Mouse (Mus musculus) forebrain, embryonic 13.5 days (tissue): ENCODE results near the gene 4930519P11Rik. TPM values are rescaled to one million over a fixed set of nuclear protein-coding genes. Genes with fewer than 3 reads are reported as not detected.

Experiments used
- ATAC-seq: fragments of 200-750 bp; cut with Nextera tagmentation; 2 replicates; pipeline ENCODE4 v1.8.0; 2017
- H3K27ac ChIP-seq: fragments of 300-500 bp; sonication (generic); 2 replicates; pipeline ENCODE4 v1.5.1; 2015; ENCODE audit warnings: inconsistent platforms, mild to moderate bottlenecking, moderate library complexity
- H3K27me3 ChIP-seq: fragments of 300-500 bp; sonication (generic); 2 replicates; pipeline ENCODE4 v1.6.1; 2015; ENCODE audit warnings: mild to moderate bottlenecking, inconsistent platforms
- H3K36me3 ChIP-seq: fragments of 300-500 bp; sonication (generic); 2 replicates; pipeline ENCODE4 v1.6.1; 2015; ENCODE audit warnings: mild to moderate bottlenecking, inconsistent platforms; ENCODE audit not compliant: poor library complexity, severe bottlenecking
- H3K4me1 ChIP-seq: fragments of 300-500 bp; sonication (generic); 2 replicates; pipeline ENCODE4 v1.6.1; 2015; ENCODE audit warnings: inconsistent platforms
- H3K4me2 ChIP-seq: fragments of 300-500 bp; sonication (generic); 2 replicates; pipeline ENCODE4 v1.6.1; 2015; ENCODE audit warnings: inconsistent platforms, mild to moderate bottlenecking, moderate library complexity
- H3K4me3 ChIP-seq: fragments of 300-500 bp; sonication (generic); 2 replicates; pipeline ENCODE4 v1.5.1; 2015; ENCODE audit warnings: mild to moderate bottlenecking, inconsistent platforms
- H3K9ac ChIP-seq: fragments of 300-500 bp; sonication (generic); 2 replicates; pipeline ENCODE4 v1.6.1; 2015; ENCODE audit warnings: mild to moderate bottlenecking, inconsistent platforms
- H3K9me3 ChIP-seq: fragments of 300-500 bp; sonication (generic); replicated peaks from 2 replicates; pipeline ENCODE4 v1.6.1; 2016; ENCODE audit warnings: inconsistent platforms
- WGBS: fragments of 180-500 bp; shearing (Covaris S2); methylation state at CpG from one replicate; pipeline ENCODE4 v1.1.7; 2015; 5-methylcytosine and 5-hydroxymethylcytosine counted together
- polyA plus RNA-seq: library from polyadenylated mRNA; unstranded; fragments of >200 nt; fragmentation: Nextera tagmentation; extraction: Ambion mirVana; gene quantifications from 2 replicates; pipeline ENCODE4 v1.2.1, GENCODE M21; 2015

4930519P11Rik gene
- polyA plus RNA-seq, 1 experiment from 2014 or later, result 0.88 TPM

DNA sequence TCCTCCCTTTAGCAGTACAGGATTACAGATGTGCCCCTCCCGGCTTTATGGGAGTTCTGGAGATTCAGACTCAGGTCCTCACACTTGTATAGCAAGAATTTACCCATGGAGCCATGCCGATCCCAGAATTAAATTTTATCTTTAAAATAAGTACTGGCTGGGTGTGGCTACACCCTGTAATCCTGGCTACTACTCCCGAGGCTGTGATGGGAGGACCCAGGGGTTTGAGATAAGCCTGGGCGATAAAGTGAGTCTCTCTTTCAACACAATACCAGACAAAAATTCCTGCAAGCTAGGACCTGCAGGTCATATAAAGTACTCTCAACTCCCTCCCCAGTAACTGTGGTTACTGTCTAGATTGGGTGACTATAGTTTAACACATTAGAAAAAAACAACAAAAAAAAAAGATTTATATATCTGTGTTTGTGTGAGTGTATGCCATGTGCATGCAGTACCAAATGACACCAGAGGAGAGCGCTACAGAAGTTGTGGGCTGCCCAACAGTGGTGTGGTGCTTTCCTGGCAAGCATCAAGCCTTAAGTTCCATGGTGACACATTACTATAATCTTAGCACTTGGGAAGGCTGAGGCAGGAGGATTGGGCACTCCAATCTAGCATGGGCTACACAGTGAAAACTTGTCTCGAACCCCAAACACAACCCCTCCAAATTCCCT, 29.6 kb upstream of the 4930519P11Rik start:
- H3K27ac ChIP-seq, result no peak overlapping the region
- 96% methylated on average over 6 of the region's 6 CpGs for WGBS
- H3K9me3 ChIP-seq, result peaks cover 8% of the 10 kb centered on the region
- no peak for ATAC-seq
- no peaks in the 10 kb centered on the region for H3K4me1 ChIP-seq
- H3K36me3 ChIP-seq, result peaks cover 84% of the 10 kb centered on the region
- no peaks in the 10 kb centered on the region for H3K27me3 ChIP-seq
- H3K4me3 ChIP-seq, result no peak overlapping the region
- H3K4me2 ChIP-seq, result no peak overlapping the region
- no peak overlapping the region for H3K9ac ChIP-seq

DNA sequence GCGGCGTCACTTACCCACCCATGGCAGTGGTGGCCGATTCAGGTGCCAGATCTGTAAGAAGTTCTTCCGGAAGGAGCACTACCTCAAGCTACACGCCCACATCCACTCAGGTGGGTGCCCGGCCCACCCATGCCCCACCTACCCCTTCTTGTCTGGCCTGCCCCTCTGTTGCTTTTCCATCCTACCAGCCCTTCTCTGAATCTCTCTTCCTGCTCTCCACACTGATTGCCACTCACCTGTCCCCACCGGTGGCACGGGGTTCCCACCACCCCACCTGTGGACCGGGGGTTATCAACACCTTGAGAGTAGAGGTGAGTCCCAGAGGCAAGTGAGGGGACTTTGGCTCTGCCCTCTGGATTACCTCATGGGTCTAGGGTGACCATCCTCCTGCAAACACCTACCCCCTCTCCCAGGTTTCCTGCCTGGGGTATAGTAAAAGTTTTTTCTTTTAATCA, 28.8 kb upstream of the 4930519P11Rik start:
- H3K9ac ChIP-seq, result no peak overlapping the region
- WGBS, result 98% methylated on average over 9 of the region's 9 CpGs
- no peak overlapping the region for H3K27ac ChIP-seq
- H3K27me3 ChIP-seq, result no peaks in the 10 kb centered on the region
- H3K4me2 ChIP-seq, result no peak overlapping the region
- H3K36me3 ChIP-seq, result peaks cover 93% of the 10 kb centered on the region
- no peak for ATAC-seq
- no peaks in the 10 kb centered on the region for H3K4me1 ChIP-seq
- peaks cover 8% of the 10 kb centered on the region for H3K9me3 ChIP-seq
- no peak overlapping the region for H3K4me3 ChIP-seq

DNA sequence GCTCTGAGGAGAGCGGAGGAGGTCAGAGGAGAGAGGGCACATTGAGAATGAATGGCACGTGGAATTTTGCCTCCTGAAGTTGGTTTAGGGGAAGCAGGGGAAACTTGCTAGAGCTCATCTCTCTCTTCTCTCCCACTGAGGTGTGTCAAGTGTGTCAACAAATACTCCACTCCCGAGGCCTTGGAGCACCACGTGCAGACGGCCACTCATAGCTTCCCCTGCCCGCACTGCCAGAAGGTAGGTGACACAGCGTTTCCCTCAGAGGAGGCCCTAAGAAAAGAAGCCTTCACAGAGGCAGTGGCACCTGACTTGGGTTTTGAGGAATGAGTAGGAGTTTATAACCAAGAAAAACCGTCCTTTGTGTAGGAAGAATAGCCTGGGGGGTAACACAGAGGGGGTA, 27.9 kb upstream of the 4930519P11Rik start:
- no peak for ATAC-seq
- WGBS, result 84% methylated on average over 8 of the region's 8 CpGs
- Histone ChIP-seq H3K4me2 (no peak overlapping the region), H3K4me3 (no peak overlapping the region), H3K4me1 (no peaks in the 10 kb centered on the region), H3K9me3 (peaks cover 8% of the 10 kb centered on the region), H3K27me3 (no peaks in the 10 kb centered on the region), H3K36me3 (peaks cover 92% of the 10 kb centered on the region), H3K9ac (no peak overlapping the region), H3K27ac (no peak overlapping the region)

DNA sequence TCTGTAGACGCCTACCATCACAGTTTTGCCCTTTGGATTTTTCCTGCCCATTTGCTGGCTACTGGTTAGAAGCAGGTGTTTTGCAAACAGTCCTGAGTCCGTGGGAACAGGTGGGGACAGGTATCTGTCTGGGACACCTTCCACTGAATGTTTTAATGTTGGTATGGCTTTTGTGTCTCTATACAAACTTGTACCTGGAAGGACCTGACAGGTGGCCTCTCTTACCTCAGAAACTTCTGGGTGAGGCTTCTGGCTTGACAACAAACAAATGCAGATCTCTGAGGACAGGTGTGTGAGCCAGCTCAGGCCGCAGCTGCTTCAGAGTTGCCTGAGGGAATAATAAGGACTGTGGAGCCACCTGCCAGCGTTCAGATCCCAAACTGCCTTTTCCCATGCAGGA, 25.9 kb upstream of the 4930519P11Rik start:
- Histone ChIP-seq H3K36me3 (peaks cover 92% of the 10 kb centered on the region), H3K27me3 (no peaks in the 10 kb centered on the region), H3K4me2 (no peak overlapping the region), H3K9ac (no peak overlapping the region), H3K4me1 (no peaks in the 10 kb centered on the region), H3K27ac (no peak overlapping the region), H3K4me3 (no peak overlapping the region), H3K9me3 (peaks cover 8% of the 10 kb centered on the region)
- no peak for ATAC-seq
- 94% methylated on average over 4 of the region's 4 CpGs for WGBS

DNA sequence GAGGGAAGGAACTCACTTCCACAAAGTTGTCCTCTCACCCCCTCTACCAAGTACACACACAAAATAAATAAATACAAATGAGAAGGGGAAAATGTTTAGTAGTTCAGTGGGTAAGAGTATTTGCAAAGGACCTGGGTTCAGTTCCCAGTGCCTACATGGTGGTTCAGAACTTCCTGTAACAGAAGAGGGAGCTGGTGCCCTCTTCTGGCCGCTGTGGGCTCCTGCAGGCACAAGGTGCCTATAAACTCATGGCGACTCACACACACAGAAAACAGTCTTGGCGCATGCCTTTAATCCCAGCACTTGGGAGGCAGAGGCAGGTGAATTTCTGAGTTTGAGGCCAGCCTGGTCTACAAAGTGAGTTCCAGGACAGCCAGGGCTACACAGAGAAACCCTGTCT, 25.3 kb upstream of the 4930519P11Rik start:
- H3K4me3 ChIP-seq, result no peak overlapping the region
- H3K27me3 ChIP-seq, result no peaks in the 10 kb centered on the region
- peaks cover 91% of the 10 kb centered on the region for H3K36me3 ChIP-seq
- ATAC-seq, result no peak
- 94% methylated on average over 3 of the region's 3 CpGs for WGBS
- no peak overlapping the region for H3K9ac ChIP-seq
- H3K4me1 ChIP-seq, result no peaks in the 10 kb centered on the region
- no peak overlapping the region for H3K27ac ChIP-seq
- peaks cover 8% of the 10 kb centered on the region for H3K9me3 ChIP-seq
- no peak overlapping the region for H3K4me2 ChIP-seq

DNA sequence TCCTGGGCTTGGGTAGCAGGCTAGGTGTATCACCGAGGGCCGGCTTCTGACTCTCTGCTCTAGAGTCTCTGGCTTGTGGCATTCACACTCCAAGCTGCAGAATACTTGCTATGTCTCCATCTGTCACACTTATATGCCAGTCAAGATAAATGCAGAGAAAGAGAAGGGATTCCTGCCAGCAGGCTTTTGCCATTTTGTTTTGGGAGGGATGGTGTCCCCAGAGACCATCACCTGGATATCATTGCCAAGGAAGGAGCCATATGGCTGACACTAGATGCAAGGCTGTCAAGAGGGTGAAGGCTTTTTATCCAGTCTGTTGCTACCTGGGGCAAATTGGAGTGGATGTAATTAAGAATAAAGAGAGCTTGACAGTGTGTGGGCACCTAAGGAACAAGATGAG, 22.6 kb upstream of the 4930519P11Rik start:
- Histone ChIP-seq H3K9me3 (peaks cover 8% of the 10 kb centered on the region), H3K4me3 (no peak overlapping the region), H3K27me3 (no peaks in the 10 kb centered on the region), H3K9ac (no peak overlapping the region), H3K27ac (no peak overlapping the region), H3K4me2 (no peak overlapping the region), H3K36me3 (peaks cover 85% of the 10 kb centered on the region), H3K4me1 (no peaks in the 10 kb centered on the region)
- ATAC-seq, result no peak
- WGBS, result 93% methylated on average over 2 of the region's 2 CpGs

DNA sequence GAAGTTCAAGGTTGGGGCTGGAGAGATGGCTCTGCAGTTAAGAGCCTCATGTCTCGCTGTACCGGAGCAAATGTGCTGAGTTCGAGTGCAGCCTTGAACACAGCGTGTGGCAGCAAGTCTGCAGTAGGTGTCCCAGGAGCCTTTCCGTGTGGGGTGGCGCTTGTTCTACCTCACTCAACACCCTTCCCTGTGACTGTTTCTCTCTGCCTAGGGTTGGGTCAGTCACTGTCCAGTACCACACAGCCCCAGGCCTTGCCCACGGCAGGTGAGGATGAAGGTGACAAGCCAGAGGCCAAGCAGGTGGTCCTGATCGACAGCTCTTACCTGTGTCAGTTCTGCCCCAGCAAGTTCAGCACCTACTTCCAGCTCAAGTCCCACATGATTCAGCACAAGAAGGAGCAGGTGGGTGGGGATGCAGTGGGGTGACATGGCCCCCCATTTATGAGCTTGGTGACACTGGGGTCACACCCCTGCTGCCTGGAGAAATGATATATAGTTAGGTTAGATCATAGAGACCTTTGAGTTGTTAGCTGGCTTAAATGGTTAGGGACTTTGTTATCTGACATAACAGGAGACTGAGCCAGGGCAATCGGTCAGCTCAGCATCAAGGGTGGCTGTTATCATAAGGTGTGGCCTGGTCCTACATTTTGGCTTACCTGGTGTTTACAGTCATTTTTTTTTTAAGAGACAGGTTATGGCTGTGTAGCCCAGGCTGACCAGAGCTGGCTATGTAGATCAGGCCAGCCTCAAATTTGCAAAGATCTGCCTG, 20.8 kb upstream of the 4930519P11Rik start:
- no peak overlapping the region for H3K27ac ChIP-seq
- H3K27me3 ChIP-seq, result no peaks in the 10 kb centered on the region
- H3K4me3 ChIP-seq, result no peak overlapping the region
- WGBS, result 93% methylated on average over 9 of the region's 9 CpGs
- H3K4me1 ChIP-seq, result no peaks in the 10 kb centered on the region
- H3K36me3 ChIP-seq, result peaks cover 83% of the 10 kb centered on the region
- H3K9ac ChIP-seq, result no peak overlapping the region
- no peak for ATAC-seq
- H3K4me2 ChIP-seq, result no peak overlapping the region
- peaks cover 8% of the 10 kb centered on the region for H3K9me3 ChIP-seq

DNA sequence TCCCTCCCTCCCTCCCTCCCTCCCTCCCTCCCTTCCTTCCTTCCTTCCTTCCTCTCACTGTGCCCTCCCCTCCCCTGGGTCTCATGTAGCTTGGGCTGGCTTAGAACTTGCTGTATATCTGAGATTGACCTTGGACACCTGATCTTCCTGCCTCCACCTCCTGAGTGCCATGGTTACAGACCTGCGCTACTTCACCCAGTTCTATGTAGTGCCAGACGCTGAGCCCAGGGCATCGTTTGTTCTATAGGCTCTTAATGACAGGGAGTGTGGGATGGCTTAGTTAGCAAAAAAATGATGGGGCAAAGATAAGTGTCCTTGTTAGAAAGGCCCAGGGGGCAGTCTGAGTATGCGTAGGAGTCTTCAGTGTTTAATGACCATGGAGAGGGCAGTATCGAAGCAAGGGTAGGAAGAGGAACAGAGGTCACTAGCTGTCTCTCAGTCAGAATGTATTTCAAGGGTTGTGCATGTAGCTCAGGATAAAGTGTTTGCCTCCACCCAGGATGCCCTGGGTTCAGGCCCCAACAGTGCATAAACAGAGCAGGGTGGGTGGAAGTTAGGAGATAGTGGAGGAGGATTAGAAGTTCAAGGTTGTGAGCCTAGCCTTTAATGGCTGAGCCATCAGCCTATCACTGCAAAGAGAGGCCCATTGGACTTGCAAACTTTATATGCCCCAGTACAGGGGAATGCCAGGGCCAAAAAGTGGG, 20.0 kb upstream of the 4930519P11Rik start:
- 94% methylated on average over 5 of the region's 5 CpGs for WGBS
- peaks cover 80% of the 10 kb centered on the region for H3K36me3 ChIP-seq
- no peak for ATAC-seq

DNA sequence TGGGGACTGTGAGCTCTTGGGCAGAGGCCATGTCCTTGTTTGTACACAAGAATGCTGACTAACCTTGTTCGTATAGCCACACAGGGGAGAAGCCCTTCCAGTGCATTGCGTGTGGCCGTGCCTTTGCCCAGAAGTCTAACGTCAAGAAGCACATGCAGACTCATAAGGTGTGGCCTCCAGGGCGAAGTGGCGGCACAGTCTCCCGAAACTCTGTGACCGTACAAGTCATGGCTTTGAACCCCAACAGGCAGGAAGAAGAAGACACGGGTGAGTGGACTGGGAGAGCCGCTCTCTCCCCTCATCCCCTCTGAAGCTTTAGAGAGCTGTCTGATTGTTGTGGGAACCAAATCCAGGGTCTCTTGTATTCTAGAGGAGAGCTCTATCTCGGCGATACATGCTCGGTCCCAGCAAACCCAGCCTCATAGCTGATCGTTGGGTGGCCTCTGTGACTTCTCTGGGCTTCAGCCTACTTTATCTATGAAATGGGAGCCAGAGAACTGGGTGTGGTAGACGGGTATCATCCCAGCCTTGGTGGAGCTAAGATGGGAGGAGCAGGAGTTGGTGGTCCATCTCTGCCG, 19.1 kb upstream of the 4930519P11Rik start:
- H3K9ac ChIP-seq, result no peak overlapping the region
- no peak overlapping the region for H3K4me2 ChIP-seq
- no peak for ATAC-seq
- peaks cover 78% of the 10 kb centered on the region for H3K36me3 ChIP-seq
- no peaks in the 10 kb centered on the region for H3K9me3 ChIP-seq
- H3K4me3 ChIP-seq, result no peak overlapping the region
- no peaks in the 10 kb centered on the region for H3K27me3 ChIP-seq
- no peaks in the 10 kb centered on the region for H3K4me1 ChIP-seq
- WGBS, result 93% methylated on average over 16 of the region's 16 CpGs
- no peak overlapping the region for H3K27ac ChIP-seq

More for the DNA sequence above, 20.0 kb upstream of the 4930519P11Rik start:
- Histone ChIP-seq H3K9ac (no peak overlapping the region), H3K9me3 (peaks cover 3% of the 10 kb centered on the region), H3K4me3 (no peak overlapping the region), H3K4me1 (no peaks in the 10 kb centered on the region), H3K4me2 (no peak overlapping the region), H3K27me3 (no peaks in the 10 kb centered on the region), H3K27ac (no peak overlapping the region)

DNA sequence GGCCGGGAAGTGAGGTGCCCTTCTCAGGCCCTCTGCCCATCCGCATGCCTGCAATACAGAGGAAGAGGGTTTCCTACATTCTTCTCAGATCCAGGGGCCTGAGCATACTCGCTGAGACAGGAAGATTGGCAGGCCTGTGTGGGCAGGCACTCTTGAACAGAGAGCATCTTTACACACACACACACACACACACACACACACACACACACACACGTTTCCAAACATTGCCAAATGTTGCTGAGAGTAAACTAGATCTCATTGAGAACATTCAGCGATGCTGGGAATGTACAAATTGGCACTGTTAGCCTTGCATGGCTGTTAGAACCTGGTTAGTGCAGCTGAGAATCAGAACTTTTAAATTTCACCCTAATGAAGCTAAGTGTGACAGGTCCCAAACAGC, 17.3 kb upstream of the 4930519P11Rik start:
- no peak overlapping the region for H3K27ac ChIP-seq
- WGBS, result 83% methylated on average over 5 of the region's 5 CpGs
- no peak overlapping the region for H3K4me2 ChIP-seq
- H3K9me3 ChIP-seq, result no peaks in the 10 kb centered on the region
- no peak for ATAC-seq
- no peaks in the 10 kb centered on the region for H3K4me1 ChIP-seq
- H3K36me3 ChIP-seq, result peaks cover 74% of the 10 kb centered on the region
- no peaks in the 10 kb centered on the region for H3K27me3 ChIP-seq
- H3K4me3 ChIP-seq, result no peak overlapping the region
- no peak overlapping the region for H3K9ac ChIP-seq

DNA sequence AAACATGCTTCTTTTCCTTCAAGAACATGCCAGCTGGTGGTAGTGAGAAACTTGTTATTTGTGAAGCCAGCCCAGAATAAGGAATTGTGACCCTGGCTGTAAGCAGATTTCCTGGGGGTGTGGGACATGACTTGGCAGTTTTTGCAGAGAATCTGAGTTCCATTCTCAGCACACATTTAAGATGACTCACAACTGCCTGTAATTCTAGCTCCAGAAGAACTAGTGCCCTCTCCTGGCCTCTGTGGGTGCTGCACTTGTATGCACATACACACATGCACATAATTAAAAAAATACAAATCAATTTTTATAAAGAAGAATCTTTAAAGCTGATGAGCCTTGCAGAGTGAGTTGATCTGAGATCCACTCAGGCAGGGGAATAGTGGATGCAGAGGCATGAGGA, 10.9 kb upstream of the 4930519P11Rik start:
- Histone ChIP-seq H3K9me3 (no peaks in the 10 kb centered on the region), H3K27ac (no peak overlapping the region), H3K4me2 (no peak overlapping the region), H3K27me3 (no peaks in the 10 kb centered on the region), H3K4me1 (no peaks in the 10 kb centered on the region), H3K4me3 (no peak overlapping the region), H3K36me3 (peaks cover 66% of the 10 kb centered on the region), H3K9ac (no peak overlapping the region)
- ATAC-seq, result no peak

DNA sequence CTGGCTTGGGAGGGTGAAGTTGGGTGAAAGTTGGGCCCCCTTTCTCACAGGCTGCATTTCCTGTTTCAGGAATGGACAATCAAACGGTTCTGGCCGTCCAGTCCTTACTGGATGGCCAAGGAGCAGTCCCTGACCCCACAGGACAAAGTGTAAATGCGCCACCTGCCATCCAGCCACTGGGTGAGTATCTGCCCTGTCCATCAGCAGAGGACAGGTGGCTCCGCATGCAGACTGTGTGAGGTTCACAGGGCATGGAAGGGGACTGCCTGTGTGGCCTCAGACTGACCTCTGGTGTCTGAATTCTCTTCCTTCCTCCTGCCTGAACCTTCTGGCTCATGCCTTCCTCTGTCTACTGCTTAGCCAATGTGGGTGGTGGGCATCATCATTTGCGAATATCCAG, 8.4 kb upstream of the 4930519P11Rik start:
- H3K4me3 ChIP-seq, result no peak overlapping the region
- H3K27me3 ChIP-seq, result no peaks in the 10 kb centered on the region
- no peaks in the 10 kb centered on the region for H3K4me1 ChIP-seq
- H3K27ac ChIP-seq, result no peak overlapping the region
- H3K9me3 ChIP-seq, result no peaks in the 10 kb centered on the region
- H3K4me2 ChIP-seq, result no peak overlapping the region
- H3K36me3 ChIP-seq, result peaks cover 49% of the 10 kb centered on the region
- no peak overlapping the region for H3K9ac ChIP-seq
- no peak for ATAC-seq
- 83% methylated on average over 5 of the region's 5 CpGs for WGBS
